Mouse (Mus musculus) megakaryocyte, embryonic 14.5 days (primary cell): ENCODE data around the gene Mrtfa.

Experiments used
- FLI1 ChIP-seq: IDR thresholded peaks from 2 replicates; pipeline ENCODE4 v1.6.1; 2012; ENCODE audit warnings: low read length, inconsistent platforms, mixed read lengths
- GATA1 ChIP-seq: IDR thresholded peaks from 3 replicates; pipeline ENCODE4 v1.6.1; 2012; ENCODE audit warnings: mixed read lengths, low read length, inconsistent platforms, borderline replicate concordance

GRCm38 (mm10) chr15:81118226-81118625, 72.3 kb downstream of the Mrtfa start:
- TF ChIP-seq FLI1: no peak
- TF ChIP-seq GATA1: no peak
